In the genomic region with DNA sequence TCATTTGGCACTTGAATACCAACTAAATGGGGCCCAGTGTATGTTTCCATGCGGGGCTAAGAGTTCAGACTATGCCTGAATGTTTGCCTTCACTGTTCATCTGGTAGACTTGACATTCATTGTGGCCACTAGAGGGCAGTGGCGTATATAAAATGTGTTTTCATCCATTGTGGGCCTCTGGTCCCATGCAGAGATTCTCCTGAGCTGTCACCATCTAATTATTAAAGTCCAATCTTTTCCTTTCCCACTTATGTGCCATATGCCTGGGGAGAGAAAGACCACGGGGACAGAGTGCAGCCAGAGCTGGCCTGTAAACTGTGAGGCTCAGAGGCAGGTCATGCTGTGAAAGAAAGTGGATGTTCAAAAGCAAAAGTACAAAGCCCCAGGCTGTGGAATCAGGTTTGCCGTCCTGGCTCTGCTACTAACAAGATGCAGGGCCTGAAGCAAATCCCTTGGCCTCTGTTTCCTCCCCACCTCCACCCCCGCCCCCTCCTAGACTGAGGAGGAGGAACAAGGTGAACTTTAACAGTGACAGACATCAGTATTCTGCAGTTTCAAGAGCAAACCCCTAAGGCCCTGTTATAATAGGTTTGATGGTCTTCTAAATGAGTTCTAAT, we compare ENCODE assay signal across 9 mouse cellular contexts.
DNase-seq lines count a peak whose midpoint lies in the region; ATAC-seq lines count a peak whose summit lies in the region.
"Had no signal": no experiment of that assay in that cellular context is flagged by ENCODE, and none has a peak within 500 bp of the region (broad histone marks: within the 10 kb centered on the region; RNA-seq: fewer than 3 reads in every experiment).

No protein-coding gene starts in this region.

- DNase-seq in heart, adult 11 months = peak; percentile 94
- peak; percentile 78 for DNase-seq in cerebellum, adult 11 months
- DNase-seq in layer of hippocampus, postnatal 25 days (ENCODE audit: extremely low spot score in 1 of 2, low spot score in 1 of 2) = peak; percentile 58 to 94
- peak; percentile 76 for DNase-seq in right cerebral cortex, postnatal 25 days

- peaks cover 23% of the 10 kb centered on the region for H3K4me1 ChIP-seq in heart, embryonic 11.5 days (ENCODE audit: control insufficient read depth, insufficient read depth, low read length)
- peaks cover 3% of the 10 kb centered on the region; the same call in 1 of the 2 replicates for H3K4me1 ChIP-seq in forebrain, embryonic 16.5 days (replicated peaks; ENCODE audit: control insufficient read depth, insufficient read depth, low read length)
- H3K4me1 ChIP-seq in hindbrain, embryonic 13.5 days (replicated peaks) = peaks cover 37% of the 10 kb centered on the region

- no peak overlapping the region for H3K4me3 ChIP-seq in heart, embryonic 11.5 days (ENCODE audit: low read depth, low read length)
- no peak overlapping the region for H3K4me3 ChIP-seq in forebrain, embryonic 16.5 days (replicated peaks; ENCODE audit: low read length)
- H3K4me3 ChIP-seq in hindbrain, embryonic 13.5 days = no peak overlapping the region
- H3K4me3 ChIP-seq: myocyte had no signal

- no peak overlapping the region for H3K9ac ChIP-seq in heart, embryonic 11.5 days (ENCODE audit: low read depth, low read length)
- no peak overlapping the region for H3K9ac ChIP-seq in forebrain, embryonic 16.5 days (replicated peaks; ENCODE audit: low read depth, low read length)
- H3K9ac ChIP-seq in hindbrain, embryonic 13.5 days = no peak overlapping the region

- no peak for ATAC-seq in heart, embryonic 11.5 days (replicated peaks; ENCODE audit: insufficient number of reproducible peaks, low FRiP score, low TSS enrichment)
- peak; percentile 76 for ATAC-seq in forebrain, embryonic 16.5 days
- ATAC-seq in hindbrain, embryonic 13.5 days (ENCODE audit: low FRiP score) = peak; percentile 54
- peak; percentile 58; the same call in 1 of the 2 replicates for ATAC-seq in megakaryocyte-erythroid progenitor cell, adult 5-6 weeks (replicated peaks; ENCODE audit: low FRiP score, low TSS enrichment, poor library complexity, severe bottlenecking)

- 0 out of 2 replicates have a peak, but pooled peaks cover 4% of the 10 kb centered on the region for H3K27me3 ChIP-seq in heart, embryonic 11.5 days (ENCODE audit: control insufficient read depth, insufficient read depth, low read length)
- no peaks in the 10 kb centered on the region for H3K27me3 ChIP-seq in forebrain, embryonic 16.5 days (replicated peaks; ENCODE audit: control insufficient read depth, insufficient read depth, low read length)
- H3K27me3 ChIP-seq in hindbrain, embryonic 13.5 days = peaks cover 5% of the 10 kb centered on the region; the same call in 1 of the 2 replicates

- no peaks in the 10 kb centered on the region for H3K36me3 ChIP-seq in heart, embryonic 11.5 days (ENCODE audit: control insufficient read depth, insufficient read depth, low read length)
- H3K36me3 ChIP-seq in forebrain, embryonic 16.5 days (ENCODE audit: control insufficient read depth, insufficient read depth) = no peaks in the 10 kb centered on the region
- no peaks in the 10 kb centered on the region for H3K36me3 ChIP-seq in hindbrain, embryonic 13.5 days

- H3K4me2 ChIP-seq in heart, embryonic 11.5 days = no peak overlapping the region
- H3K4me2 ChIP-seq in forebrain, embryonic 16.5 days (ENCODE audit: low read length) = no peak overlapping the region
- no peak overlapping the region for H3K4me2 ChIP-seq in hindbrain, embryonic 13.5 days

- no peak overlapping the region for H3K27ac ChIP-seq in heart, embryonic 11.5 days (ENCODE audit: low read depth, low read length)
- H3K27ac ChIP-seq in forebrain, embryonic 16.5 days (ENCODE audit: low read length) = peak overlapping the region; percentile 27; the same call in 1 of the 2 replicates
- no peak overlapping the region for H3K27ac ChIP-seq in hindbrain, embryonic 13.5 days

- no peaks in the 10 kb centered on the region for H3K9me3 ChIP-seq in heart, embryonic 11.5 days (replicated peaks; ENCODE audit: control insufficient read depth, low read length)
- H3K9me3 ChIP-seq in forebrain, embryonic 16.5 days (ENCODE audit: control insufficient read depth, low read length) = no peaks in the 10 kb centered on the region
- H3K9me3 ChIP-seq in hindbrain, embryonic 13.5 days = no peaks in the 10 kb centered on the region

- WGBS in heart, embryonic 11.5 days (ENCODE audit: insufficient replicate concordance) = 11% methylated on average over 5 of the region's 5 CpGs
- 7% methylated on average over 5 of the region's 5 CpGs for WGBS in forebrain, embryonic 16.5 days
- 12% methylated on average over 5 of the region's 5 CpGs for WGBS in hindbrain, embryonic 13.5 days
